Mouse (Mus musculus) CH12.LX (cell line): ENCODE results near the gene Aunip. TPM values are rescaled to one million over a fixed set of nuclear protein-coding genes. Genes with fewer than 3 reads are reported as not detected.

ENCODE experiments used
- DNase-seq: peaks from one replicate; pipeline ENCODE4 v3.0.0-alpha.2; 2013; ENCODE audit errors: extremely low read depth
- H3K27ac ChIP-seq: 2 replicates; pipeline ENCODE4 v1.5.1; 2012; ENCODE audit warnings: low read depth, mild to moderate bottlenecking, control low read depth, moderate library complexity; ENCODE audit not compliant: insufficient read depth
- H3K27me3 ChIP-seq: replicated peaks from 2 replicates; pipeline ENCODE3; 2012; ENCODE audit warnings: inconsistent platforms
- H3K36me3 ChIP-seq, 2 experiments: replicated peaks in 1 of 2; 2 replicates each; pipeline versions ENCODE3 to v1.6.1; 2012; ENCODE audit warnings: inconsistent platforms in 1 of 2, low read length in 1 of 2, mild to moderate bottlenecking in 1 of 2, mixed read lengths in 1 of 2, moderate library complexity in 1 of 2; ENCODE audit not compliant: control insufficient read depth in 1 of 2, insufficient read depth in 1 of 2
- H3K4me1 ChIP-seq, 2 experiments: 2 replicates each; pipeline ENCODE4 v1.6.1; 2012; ENCODE audit warnings: inconsistent platforms in 1 of 2, moderate library complexity in 1 of 2; ENCODE audit not compliant: insufficient read depth in 2 of 2, control insufficient read depth in 1 of 2
- H3K4me2 ChIP-seq: 2 replicates; pipeline ENCODE4 v1.6.1; 2012; ENCODE audit warnings: low read depth, mild to moderate bottlenecking, control low read depth; ENCODE audit not compliant: poor library complexity, insufficient read depth, severe bottlenecking
- H3K4me3 ChIP-seq, 3 experiments: fragments of 150-350 bp in 1 of 3; sonication (generic) in 1 of 3; replicated peaks in 1 of 3; 2 replicates each; pipeline versions ENCODE3 to v1.5.1; 2011 to 2012; ENCODE audit warnings: low read depth in 2 of 3, low read length in 2 of 3, mild to moderate bottlenecking in 2 of 3, moderate library complexity in 2 of 3, control low read depth in 1 of 3, improper control_type of control experiment in 1 of 3, inconsistent platforms in 1 of 3, mixed read lengths in 1 of 3; ENCODE audit not compliant: poor library complexity in 1 of 3
- H3K79me2 ChIP-seq: replicated peaks from 2 replicates; pipeline ENCODE4 v1.6.1; 2012; ENCODE audit warnings: mild to moderate bottlenecking, moderate library complexity; ENCODE audit not compliant: control insufficient read depth, poor library complexity, insufficient read depth, severe bottlenecking; ENCODE audit errors: extremely low read depth
- H3K9ac ChIP-seq: 2 replicates; pipeline ENCODE4 v1.6.1; 2012; ENCODE audit warnings: low read depth, mild to moderate bottlenecking, control low read depth, moderate library complexity; ENCODE audit not compliant: insufficient read depth
- H3K9me3 ChIP-seq: replicated peaks from 2 replicates; pipeline ENCODE3; 2012; ENCODE audit warnings: low read length, inconsistent platforms, mixed read lengths
- BHLHE40 ChIP-seq: IDR thresholded peaks from 2 replicates; pipeline ENCODE4 v1.6.1; 2011; ENCODE audit warnings: mild to moderate bottlenecking, low read depth, low read length, improper control_type of control experiment
- CHD1 ChIP-seq: IDR thresholded peaks from 2 replicates; pipeline ENCODE4 v1.6.1; 2012; ENCODE audit warnings: low read depth, low read length, improper control_type of control experiment, inconsistent platforms
- CHD2 ChIP-seq: IDR thresholded peaks from 2 replicates; pipeline ENCODE4 v1.6.1; 2011; ENCODE audit warnings: low read length, improper control_type of control experiment
- CTCF ChIP-seq, 2 experiments: IDR thresholded peaks in 1 of 2; conservative IDR thresholded peaks in 1 of 2; 2 replicates each; pipeline ENCODE4 v1.5.1; 2011 to 2012; ENCODE audit warnings: low read depth in 2 of 2, low read length in 2 of 2, improper control_type of control experiment in 1 of 2, inconsistent platforms in 1 of 2, mild to moderate bottlenecking in 1 of 2, moderate library complexity in 1 of 2
- E2F4 ChIP-seq: IDR thresholded peaks from 2 replicates; pipeline ENCODE4 v1.6.1; 2011; ENCODE audit warnings: low read depth, low read length, improper control_type of control experiment; ENCODE audit not compliant: insufficient replicate concordance
- ELF1 ChIP-seq: IDR thresholded peaks from 2 replicates; pipeline ENCODE4 v1.6.1; 2014; ENCODE audit warnings: low read depth, mild to moderate bottlenecking, inconsistent platforms, low read length, improper control_type of control experiment
- EP300 ChIP-seq: IDR thresholded peaks from 2 replicates; pipeline ENCODE4 v1.6.1; 2011; ENCODE audit warnings: low read length, improper control_type of control experiment
- ETS1 ChIP-seq: conservative IDR thresholded peaks from 2 replicates; pipeline ENCODE4 v1.6.1; 2012; ENCODE audit warnings: low read depth, mild to moderate bottlenecking, inconsistent platforms, low read length, improper control_type of control experiment, moderate library complexity
- HCFC1 ChIP-seq: IDR thresholded peaks from 2 replicates; pipeline ENCODE4 v1.6.1; 2012; ENCODE audit warnings: low read depth, mild to moderate bottlenecking, inconsistent platforms, low read length, improper control_type of control experiment
- JUN ChIP-seq: IDR thresholded peaks from 2 replicates; pipeline ENCODE4 v1.6.1; 2011; ENCODE audit warnings: low read depth, mild to moderate bottlenecking, low read length, improper control_type of control experiment, moderate library complexity; ENCODE audit not compliant: insufficient read depth
- KAT2A ChIP-seq: IDR thresholded peaks from 2 replicates; pipeline ENCODE4 v1.6.1; 2012; ENCODE audit warnings: low read length, improper control_type of control experiment, inconsistent platforms; ENCODE audit not compliant: insufficient replicate concordance
- MAZ ChIP-seq: IDR thresholded peaks from 2 replicates; pipeline ENCODE4 v1.6.1; 2012; ENCODE audit warnings: low read depth, mild to moderate bottlenecking, inconsistent platforms, low read length, improper control_type of control experiment, moderate library complexity
- MXI1 ChIP-seq: IDR thresholded peaks from 2 replicates; pipeline ENCODE4 v1.6.1; 2011; ENCODE audit warnings: mild to moderate bottlenecking, low read depth, low read length, improper control_type of control experiment
- MYC ChIP-seq: IDR thresholded peaks from 2 replicates; pipeline ENCODE4 v1.6.1; 2011; ENCODE audit warnings: low read depth, mild to moderate bottlenecking, improper control_type of control experiment, low read length
- NELFE ChIP-seq: IDR thresholded peaks from 2 replicates; pipeline ENCODE4 v1.6.1; 2011; ENCODE audit warnings: low read depth, low read length, improper control_type of control experiment
- NRF1 ChIP-seq: IDR thresholded peaks from 2 replicates; pipeline ENCODE4 v1.6.1; 2014; ENCODE audit warnings: low read depth, mild to moderate bottlenecking, inconsistent platforms, low read length, improper control_type of control experiment, moderate library complexity
- PAX5 ChIP-seq: IDR thresholded peaks from 2 replicates; pipeline ENCODE4 v1.6.1; 2012; ENCODE audit warnings: low read length, inconsistent platforms, mixed read lengths
- POLR2A ChIP-seq: IDR thresholded peaks from 2 replicates; pipeline ENCODE4 v1.6.1; 2011; ENCODE audit warnings: low read depth, mild to moderate bottlenecking, improper control_type of control experiment, low read length
- RCOR1 ChIP-seq: conservative IDR thresholded peaks from 2 replicates; pipeline ENCODE4 v1.6.1; 2012; ENCODE audit warnings: low read depth, mild to moderate bottlenecking, inconsistent platforms, low read length, improper control_type of control experiment
- SIN3A ChIP-seq: IDR thresholded peaks from 2 replicates; pipeline ENCODE4 v1.6.1; 2012; ENCODE audit warnings: low read length, improper control_type of control experiment, inconsistent platforms
- SMC3 ChIP-seq: IDR thresholded peaks from 2 replicates; pipeline ENCODE4 v1.6.1; 2011; ENCODE audit warnings: low read depth, low read length, improper control_type of control experiment
- TBP ChIP-seq: conservative IDR thresholded peaks from 2 replicates; pipeline ENCODE4 v1.6.1; 2011; ENCODE audit warnings: low read depth, low read length, improper control_type of control experiment
- TCF12 ChIP-seq: IDR thresholded peaks from 2 replicates; pipeline ENCODE4 v1.6.1; 2014; ENCODE audit warnings: low read depth, mild to moderate bottlenecking, inconsistent platforms, low read length, improper control_type of control experiment
- UBTF ChIP-seq: IDR thresholded peaks from 2 replicates; pipeline ENCODE4 v1.6.1; 2012; ENCODE audit warnings: low read depth, mild to moderate bottlenecking, inconsistent platforms, low read length, improper control_type of control experiment, moderate library complexity
- ZC3H11A ChIP-seq: IDR thresholded peaks from 2 replicates; pipeline ENCODE4 v1.6.1; 2012; ENCODE audit warnings: low read depth, mild to moderate bottlenecking, inconsistent platforms, low read length, improper control_type of control experiment
- ZKSCAN1 ChIP-seq: IDR thresholded peaks from 2 replicates; pipeline ENCODE4 v1.6.1; 2012; ENCODE audit warnings: low read depth, inconsistent platforms, low read length, improper control_type of control experiment, borderline replicate concordance
- ZNF384 ChIP-seq: IDR thresholded peaks from 2 replicates; pipeline ENCODE4 v1.6.1; 2012; ENCODE audit warnings: low read depth, low read length, improper control_type of control experiment, inconsistent platforms
- dilution Hi-C: fragments of 300-500 bp; cut with MboI; formaldehyde crosslinking; loops from 2 replicates; pipeline ENCODE4 v1.14.3; 2020; ENCODE audit warnings: low sequenced_read_pairs; ENCODE audit not compliant: extremely low pct_unique_long_range_greater_than_20kb, extremely low pct_ligation_motif_present
- in situ Hi-C: fragments of 300-500 bp; cut with MboI; formaldehyde crosslinking; loops from 3 replicates; pipeline ENCODE4 v1.14.3; 2019; ENCODE audit warnings: low sequenced_read_pairs, low pct_ligation_motif_present, low pct_unique_long_range_greater_than_20kb, mixed read lengths
- polyA plus RNA-seq: library from polyadenylated mRNA; unstranded; fragments of >175 nt; gene quantifications from 2 replicates; pipeline ENCODE4 v1.2.1, GENCODE M21; 2012; ENCODE audit warnings: low read depth; ENCODE audit not compliant: insufficient read length
- total RNA-seq, 2 experiments: library from RNA; depleted of rRNA; stranded (reverse); fragments of 300-350 nt in 1 of 2; fragments of >200 nt in 1 of 2; gene quantifications; 2 replicates each; pipeline ENCODE4 v1.2.3; 2012 to 2014

Gene Aunip
- total and polyA plus RNA-seq, 3 experiments = 11.5 to 14.9 (median 11.7) TPM

DNA sequence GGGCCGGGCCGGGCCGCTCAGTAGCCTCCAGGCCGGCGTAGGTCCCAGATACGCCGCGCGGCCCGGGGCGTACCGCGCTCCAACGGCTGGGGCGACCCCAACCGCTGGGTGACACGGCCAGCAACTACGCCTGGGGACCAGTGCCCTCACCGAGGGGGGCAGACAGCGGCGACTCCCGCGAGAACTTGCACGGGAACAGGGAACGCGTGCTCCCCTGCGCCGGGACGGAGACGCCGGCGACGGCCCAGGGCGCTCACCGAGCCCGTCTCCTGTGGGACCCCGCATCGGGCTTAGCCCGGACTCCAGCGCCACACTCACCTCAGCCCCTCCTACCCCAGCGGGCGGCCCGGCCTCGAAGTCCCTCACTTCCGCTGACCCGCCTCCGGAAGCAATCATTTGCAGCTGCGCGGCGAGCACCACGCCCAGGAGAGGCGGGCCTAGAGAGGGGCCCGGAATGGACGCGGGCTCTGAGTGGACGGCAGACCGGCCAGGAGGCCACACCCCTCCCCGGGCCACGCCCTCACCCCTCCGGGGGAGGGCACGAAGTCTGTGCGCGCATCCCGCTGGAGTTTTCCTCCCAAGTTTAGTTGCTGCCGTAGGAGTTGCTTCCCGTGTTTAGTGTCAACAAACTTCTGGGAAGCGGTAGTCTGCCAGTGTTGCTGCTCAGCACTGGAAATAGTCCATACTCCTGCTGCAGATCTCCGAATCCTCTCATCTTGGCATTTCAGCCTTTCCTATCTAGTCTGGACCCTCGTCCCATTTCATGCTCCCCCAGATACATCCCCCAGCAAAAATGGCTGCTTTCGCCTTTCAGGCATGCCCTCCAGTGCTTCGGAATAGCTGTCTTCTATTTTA is 24.4 kb downstream of the Aunip start, which contains the start of gene Mtfr1l:
Mtfr1l (minus strand) TSS at position 456 of the 855 bp plus-strand sequence.
- H3K79me2 ChIP-seq = no peaks in the 10 kb centered on the region
- dilution Hi-C loops (no loop called here), in situ Hi-C loops (no loop called here)
- no peaks in the 10 kb centered on the region for H3K9me3 ChIP-seq
- H3K27ac ChIP-seq = no peak within 1 kb of the TSS
- H3K4me2 ChIP-seq = peak within 1 kb of the TSS; percentile 91
- peak within 1 kb of the TSS; percentile 78 for H3K9ac ChIP-seq
- H3K27me3 ChIP-seq = peaks cover 19% of the 10 kb centered on the region
- H3K36me3 ChIP-seq = peaks cover 5 to 20% of the 10 kb centered on the region in 2 experiments
- DNase-seq = peak; percentile 95
- peak within 1 kb of the TSS; percentile 69 to 91 (median 82) for H3K4me3 ChIP-seq
- TF ChIP-seq POLR2A (peak; percentile 74), JUN (no peak), PAX5 (no peak), NRF1 (peak; percentile 87), ZC3H11A (no peak), TBP (0 out of 2 replicates have a peak, but pooled peaks have one; percentile 12), NELFE (no peak), UBTF (no peak), MAZ (peak; percentile 48; the same call in 1 of the 2 replicates), ZNF384 (no peak), SIN3A (no peak; the same call in 1 of the 2 replicates), CHD1 (no peak), RCOR1 (no peak), KAT2A (0 out of 2 replicates have a peak, but pooled peaks have one; percentile 36), EP300 (no peak), MYC (0 out of 2 replicates have a peak, but pooled peaks have one; percentile 16), CHD2 (peak; percentile 82; the same call in 1 of the 2 replicates), ELF1 (peak; percentile 90), CTCF (conservative IDR thresholded peaks at IDR 0.05 in 1 of 2, IDR thresholded peaks at IDR 0.05 in 1 of 2; ENCODE audit: low read depth in 2 of 2, low read length in 2 of 2) (no peak), TCF12 (peak; percentile 43; the same call in 1 of the 2 replicates), ZKSCAN1 (no peak), MXI1 (peak; percentile 88; the same call in 1 of the 2 replicates), HCFC1 (peak; percentile 81), ETS1 (no peak), BHLHE40 (no peak), E2F4 (no peak), SMC3 (no peak)
- peaks cover 3 to 24% of the 10 kb centered on the region in 2 experiments; a peak in 3 of 4 replicates for H3K4me1 ChIP-seq
